Mouse (Mus musculus) hindlimb bud, embryonic 11.5 days (tissue): ENCODE data around the gene Cel.

Source experiments
- DNase-seq: peaks from one replicate; pipeline ENCODE4 v3.0.0-alpha.2; 2012; ENCODE audit warnings: low read depth, low spot score; ENCODE audit errors: extremely low spot score

Cel gene

GRCm38 (mm10) chr2:28563303-28563702 lies at the start of gene Cel:
Gene Cel, minus strand, starts transcription at chr2:28563403.
- no peak for DNase-seq

- no peak for DNase-seq
Measured at GRCm38 (mm10) chr2:28612436-28613063, 49.3 kb upstream of the Cel start.

- no peak for DNase-seq
Measured at GRCm38 (mm10) chr2:28611407-28611787, 48.2 kb upstream of the Cel start.

- DNase-seq: no peak
Measured at GRCm38 (mm10) chr2:28610716-28611406, 47.7 kb upstream of the Cel start.

GRCm38 (mm10) chr2:28609851-28610250 lies 46.6 kb upstream of the Cel start:
- DNase-seq: no peak

GRCm38 (mm10) chr2:28607341-28608165 lies 44.4 kb upstream of the Cel start:
- DNase-seq: no peak

GRCm38 (mm10) chr2:28606601-28607340 lies 43.6 kb upstream of the Cel start:
- DNase-seq: no peak

GRCm38 (mm10) chr2:28605789-28606541 lies 42.8 kb upstream of the Cel start:
- no peak for DNase-seq

GRCm38 (mm10) chr2:28603542-28603941 lies 40.3 kb upstream of the Cel start:
- no peak for DNase-seq

- DNase-seq: no peak
Measured at GRCm38 (mm10) chr2:28601720-28602590, 38.8 kb upstream of the Cel start.

GRCm38 (mm10) chr2:28599569-28599900 lies 36.3 kb upstream of the Cel start:
- DNase-seq: no peak

- DNase-seq: no peak
Measured at GRCm38 (mm10) chr2:28598692-28599568, 35.7 kb upstream of the Cel start.

- DNase-seq: no peak
Measured at GRCm38 (mm10) chr2:28597733-28598547, 34.7 kb upstream of the Cel start.

- no peak for DNase-seq
Measured at GRCm38 (mm10) chr2:28596998-28597397, 33.8 kb upstream of the Cel start.

GRCm38 (mm10) chr2:28596021-28596420 lies 32.8 kb upstream of the Cel start:
- DNase-seq: no peak

GRCm38 (mm10) chr2:28592809-28593208 lies 29.6 kb upstream of the Cel start:
- no peak for DNase-seq

- no peak for DNase-seq
Measured at GRCm38 (mm10) chr2:28591479-28591878, 28.3 kb upstream of the Cel start.

GRCm38 (mm10) chr2:28588574-28588973 lies 25.4 kb upstream of the Cel start:
- no peak for DNase-seq
